Mouse (Mus musculus) MEL (cell line): ENCODE measurements around the gene Med12l.

Experiments used
- CTCF ChIP-seq, 3 experiments: IDR thresholded peaks in 2 of 3; conservative IDR thresholded peaks in 1 of 3; 2 replicates each; pipeline ENCODE4 v1.5.1; 2011 to 2012; ENCODE audit warnings: low read length in 3 of 3, low read depth in 2 of 3, mild to moderate bottlenecking in 2 of 3, improper control_type of control experiment in 1 of 3, inconsistent platforms in 1 of 3, mixed read lengths in 1 of 3, moderate library complexity in 1 of 3; ENCODE audit not compliant: control insufficient read depth in 1 of 3, insufficient read depth in 1 of 3, poor library complexity in 1 of 3, severe bottlenecking in 1 of 3
- MAX ChIP-seq: IDR thresholded peaks from 2 replicates; pipeline ENCODE4 v1.6.1; 2011; ENCODE audit warnings: low read length, improper control_type of control experiment
- POLR2A ChIP-seq, 2 experiments: IDR thresholded peaks; 2 replicates each; pipeline ENCODE4 v1.6.1; 2011 to 2012; ENCODE audit warnings: low read length in 2 of 2, mild to moderate bottlenecking in 2 of 2, control low read depth in 1 of 2, improper control_type of control experiment in 1 of 2, low read depth in 1 of 2, moderate library complexity in 1 of 2; ENCODE audit not compliant: control insufficient read depth in 1 of 2, insufficient read depth in 1 of 2, poor library complexity in 1 of 2
- TCF12 ChIP-seq: IDR thresholded peaks from 2 replicates; pipeline ENCODE4 v1.6.1; 2014; ENCODE audit warnings: low read depth, mild to moderate bottlenecking, inconsistent platforms, low read length, improper control_type of control experiment, moderate library complexity
- USF1 ChIP-seq: IDR thresholded peaks from 2 replicates; pipeline ENCODE4 v1.6.1; 2014; ENCODE audit warnings: low read depth, mild to moderate bottlenecking, inconsistent platforms, low read length, improper control_type of control experiment, moderate library complexity
- ZKSCAN1 ChIP-seq: IDR thresholded peaks from 2 replicates; pipeline ENCODE4 v1.6.1; 2012; ENCODE audit warnings: low read depth, mild to moderate bottlenecking, inconsistent platforms, low read length, improper control_type of control experiment, moderate library complexity

DNA sequence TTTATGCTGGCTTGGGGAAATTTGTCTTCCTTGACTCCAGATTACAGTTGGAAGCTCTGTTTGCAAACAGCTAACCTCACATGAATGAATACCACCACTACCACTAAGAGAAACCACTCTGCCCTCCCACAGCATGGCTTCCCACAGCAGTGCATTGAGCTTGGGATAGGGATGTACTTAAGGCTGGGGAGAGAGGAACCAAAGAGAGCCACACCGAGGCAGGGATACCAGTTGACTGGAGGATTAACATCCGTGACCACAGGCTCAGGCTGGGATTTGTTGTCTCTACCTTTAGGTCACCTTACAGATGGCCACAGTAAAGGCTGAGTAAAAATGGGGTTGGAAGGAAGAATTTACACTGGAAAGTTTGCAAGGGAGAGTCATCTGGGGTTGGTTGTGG is 16.6 kb downstream of the Med12l start:
- TF ChIP-seq USF1 (no peak), CTCF (IDR thresholded peaks at IDR 0.05 in 2 of 3, conservative IDR thresholded peaks at IDR 0.05 in 1 of 3; ENCODE audit: control insufficient read depth in 1 of 3, insufficient read depth in 1 of 3, low read depth in 2 of 3, low read length in 3 of 3, poor library complexity in 1 of 3, severe bottlenecking in 1 of 3) (no peak), POLR2A (IDR thresholded peaks at IDR 0.05; ENCODE audit: control insufficient read depth in 1 of 2, insufficient read depth in 1 of 2, low read depth in 1 of 2, low read length in 2 of 2, poor library complexity in 1 of 2) (no peak), ZKSCAN1 (no peak), TCF12 (no peak), MAX (no peak)
